Mouse (Mus musculus) adrenal gland, postnatal 25 days (tissue): ENCODE measurements around the gene Morf4l1. TPM values are rescaled to one million over a fixed set of nuclear protein-coding genes. Genes with fewer than 3 reads are reported as not detected.

Experiments used
- DNase-seq: peaks from one replicate; pipeline ENCODE4 v3.0.0; 2021; ENCODE audit warnings: mixed read lengths
- long read RNA-seq: library from polyadenylated mRNA; stranded (forward); transcript quantifications from one replicate; pipeline ENCODE4 v2.0.0, GENCODE M21; 2021
- total RNA-seq: library from RNA; stranded (reverse); gene quantifications from 2 replicates; pipeline ENCODE4 v1.2.3, GENCODE M21; 2021

Gene Morf4l1
- total RNA-seq = 307 and 354 TPM in 2 replicates
- long read RNA-seq, transcript Morf4l1-202 (12 exons, 1,824 nt) = major isoform, 139 of 189 reads
- long read RNA-seq, transcript Morf4l1-201 (13 exons, 1,882 nt) = minor isoform, 5 of 189 reads
- long read RNA-seq, partial matches to known transcripts = 38 of 189 reads
- long read RNA-seq, other reads (novel, unspliced or antisense) = 7 of 189 reads

- DNase-seq = peak; percentile 97
Observed at GRCm38 (mm10) chr9:90114567-90115307, at the start of gene Morf4l1. Gene Morf4l1, minus strand, starts transcription at chr9:90114774.

DNA sequence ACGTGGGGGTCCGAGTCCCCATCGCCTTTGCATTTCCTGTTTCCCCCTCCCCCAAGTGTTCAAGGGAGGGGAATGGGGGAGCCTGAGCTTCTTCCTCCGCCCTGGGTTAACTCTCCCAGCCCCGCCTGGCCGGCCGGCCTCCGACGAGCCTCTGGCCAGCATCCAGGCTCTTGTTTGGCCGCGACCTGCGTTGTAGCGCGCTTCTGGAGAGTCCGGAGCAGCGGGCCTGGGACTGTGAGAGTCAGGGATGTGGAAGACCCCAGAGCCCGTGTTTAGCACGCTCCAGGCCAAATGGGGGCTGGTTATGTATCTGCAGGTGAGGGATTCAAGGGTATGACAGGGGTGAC, 49.1 kb upstream of the Morf4l1 start:
- DNase-seq = peak; percentile 69

- DNase-seq = peak; percentile 46
Observed at GRCm38 (mm10) chr9:90162926-90163748, 48.6 kb upstream of the Morf4l1 start, which contains the start of gene Adamts7. Gene Adamts7, plus strand, starts transcription at chr9:90163069.

- peak; percentile 82 for DNase-seq
Observed at GRCm38 (mm10) chr9:90162243-90162925, 47.8 kb upstream of the Morf4l1 start.

DNA sequence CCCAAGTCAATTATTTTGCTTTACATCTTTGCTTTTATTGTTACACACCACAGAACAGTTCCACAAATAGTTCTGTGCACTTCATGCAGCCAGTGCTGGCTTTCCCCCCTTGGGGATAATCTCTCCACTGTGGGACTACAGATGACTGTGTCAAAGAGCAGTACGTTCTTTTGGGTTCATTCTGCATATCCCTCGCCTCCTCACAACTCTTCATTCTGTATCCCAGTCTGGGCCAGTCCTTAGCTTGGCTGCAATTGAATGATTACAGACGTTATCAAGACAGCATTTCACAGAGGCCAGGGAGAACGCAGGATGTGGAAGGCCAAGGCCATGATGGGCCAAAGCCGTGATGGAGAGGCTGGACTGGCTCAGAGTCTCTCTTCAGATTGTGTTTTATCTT, 32.3 kb upstream of the Morf4l1 start:
- DNase-seq = peak; percentile 9

DNA sequence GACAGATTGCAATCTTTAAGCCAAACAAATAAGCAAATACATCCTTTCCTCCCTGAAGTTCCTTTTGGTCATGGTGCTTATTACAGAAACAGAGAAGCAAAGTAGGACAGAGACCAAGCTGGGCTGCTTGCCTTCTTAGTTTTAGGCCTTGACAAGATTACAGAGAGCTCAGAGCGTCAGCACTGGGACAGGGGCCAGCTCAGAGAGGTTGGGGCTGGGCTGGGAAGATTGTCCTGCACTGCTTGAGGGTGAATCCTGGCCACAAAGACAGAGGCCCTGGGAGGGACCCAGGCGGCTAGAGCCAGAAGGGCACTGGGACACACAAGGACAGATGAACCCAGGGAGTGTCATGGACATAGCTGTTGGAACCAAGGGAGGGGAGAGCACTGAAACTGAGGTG, 31.2 kb upstream of the Morf4l1 start:
- peak; percentile 78 for DNase-seq

DNA sequence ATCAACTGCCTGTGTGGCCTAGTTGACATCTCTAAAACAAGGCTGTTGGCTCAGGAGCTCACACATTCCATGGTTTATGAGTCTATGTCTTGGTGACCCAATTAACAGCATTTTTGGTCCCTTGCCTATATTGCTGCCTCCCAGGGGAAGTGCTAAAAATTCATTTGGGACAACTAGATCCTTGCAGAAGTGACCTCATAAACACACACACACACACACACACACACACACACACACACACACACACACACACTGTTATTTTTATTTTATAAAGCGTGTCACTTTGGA, 22.0 kb upstream of the Morf4l1 start:
- DNase-seq = no peak

- DNase-seq = no peak
Observed at GRCm38 (mm10) chr9:90135963-90136677, 21.5 kb upstream of the Morf4l1 start.

DNA sequence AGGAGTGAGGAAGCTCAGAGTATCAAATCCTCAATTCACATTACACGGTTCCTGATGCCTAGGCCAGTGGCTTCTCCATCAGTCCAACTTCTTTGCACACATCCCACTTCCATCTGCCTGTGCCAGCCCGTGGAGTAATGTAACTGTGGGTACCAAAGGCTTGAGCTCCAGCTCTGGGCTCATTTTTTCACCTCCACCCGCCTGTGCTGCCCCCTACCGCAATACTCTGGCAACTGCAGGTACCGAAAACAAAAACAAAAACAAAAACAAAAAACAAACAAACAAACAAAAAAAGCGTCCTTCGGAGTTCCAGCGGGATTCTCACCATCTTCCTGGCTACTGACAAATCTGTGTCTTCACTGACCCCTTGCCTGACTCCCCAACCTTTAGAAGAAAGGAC, 20.9 kb upstream of the Morf4l1 start:
- DNase-seq = no peak

DNA sequence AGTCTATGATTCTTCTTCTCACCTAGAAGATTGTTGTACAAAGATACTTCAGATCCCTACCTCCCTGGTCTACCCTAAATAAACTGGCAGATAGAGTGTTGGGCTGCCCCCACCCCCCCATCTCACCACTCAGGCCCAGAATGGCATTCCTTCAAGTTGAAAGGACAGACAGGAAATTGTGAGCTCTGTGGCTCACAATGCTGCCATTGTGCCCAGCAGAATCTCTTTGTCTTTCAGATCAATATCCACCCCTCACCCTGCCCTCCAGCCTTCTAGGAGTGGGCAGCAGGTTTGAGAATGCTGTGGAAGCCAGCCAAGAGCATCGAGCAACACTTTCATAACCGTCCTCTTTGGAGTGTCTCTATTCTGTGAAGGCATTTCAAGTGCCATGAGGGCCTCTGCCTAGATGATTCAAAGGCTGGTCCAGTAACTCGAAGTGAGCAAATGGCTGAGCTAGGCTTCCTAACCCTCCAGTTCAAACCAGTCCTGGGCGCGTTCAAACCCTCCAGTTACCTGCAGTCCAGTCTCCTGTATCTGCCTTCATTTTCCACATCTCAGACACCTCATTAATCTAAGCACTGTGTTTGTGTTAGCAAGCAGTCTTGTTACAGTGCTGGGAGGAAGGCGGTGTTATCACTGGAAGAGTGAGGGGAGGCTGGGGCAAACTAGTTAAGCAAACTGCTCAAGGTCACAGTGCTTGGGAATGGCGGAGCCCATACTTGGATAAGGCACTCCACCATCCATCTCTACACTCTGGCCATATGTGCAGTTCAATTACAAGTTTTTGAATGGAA, 19.2 kb upstream of the Morf4l1 start:
- DNase-seq = no peak

- DNase-seq = no peak
Observed at GRCm38 (mm10) chr9:90128636-90129201, 14.1 kb upstream of the Morf4l1 start.

DNA sequence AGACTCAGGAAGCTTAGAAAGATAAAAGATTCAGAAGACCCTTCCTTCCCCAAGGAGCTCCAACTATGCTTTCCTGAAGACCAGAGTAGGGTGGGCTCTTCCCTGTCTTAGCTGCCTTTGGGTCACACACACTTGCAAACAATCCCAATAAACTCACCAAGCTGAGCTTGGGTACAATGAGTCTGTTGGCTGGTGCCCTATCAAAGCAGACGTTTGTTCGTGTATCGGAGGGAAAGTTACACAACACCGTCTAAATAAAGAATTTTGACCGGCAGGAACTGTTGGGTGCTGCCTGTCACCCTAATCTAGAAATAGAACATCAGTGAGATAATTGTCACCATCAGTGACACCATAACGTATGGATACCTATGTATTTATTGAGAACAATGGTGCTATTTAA, 12.6 kb upstream of the Morf4l1 start:
- DNase-seq = no peak

DNA sequence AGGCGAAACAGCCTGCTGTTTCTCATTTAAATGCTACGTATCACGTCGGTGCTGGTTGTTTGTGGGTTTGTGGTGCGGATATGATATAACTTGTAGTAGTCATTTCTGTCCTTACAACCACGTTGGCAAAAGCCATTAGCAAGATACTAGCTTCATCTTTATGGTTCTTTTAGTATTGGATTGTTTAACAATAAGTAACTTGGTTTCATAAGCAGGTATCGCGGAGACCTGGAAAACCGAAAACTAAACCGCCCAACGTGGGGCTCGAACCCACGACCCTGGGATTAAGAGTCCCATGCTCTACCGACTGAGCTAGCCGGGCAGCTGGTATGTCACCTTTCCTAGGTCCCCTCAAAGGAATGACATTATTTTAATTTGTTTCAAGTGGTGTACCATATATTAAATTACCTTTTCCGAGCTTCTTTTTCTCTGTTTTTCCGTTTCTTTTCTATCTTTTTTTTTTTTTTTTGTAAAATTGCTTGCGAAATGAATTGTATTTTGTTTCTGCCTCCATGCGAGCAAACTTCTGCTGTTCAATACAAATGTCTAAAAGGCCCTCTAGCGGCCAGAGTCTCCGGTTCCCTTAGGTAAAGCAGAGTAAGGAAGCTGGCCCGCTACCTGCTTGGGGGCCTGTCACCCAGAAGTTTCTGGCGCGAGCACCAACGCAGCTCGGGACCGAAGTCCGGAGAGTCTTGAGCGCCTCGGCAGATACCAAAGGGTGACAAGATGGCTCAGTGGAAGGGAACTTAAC, 11.9 kb upstream of the Morf4l1 start:
- peak; percentile 75 for DNase-seq

- no peak for DNase-seq
Observed at GRCm38 (mm10) chr9:90125416-90126099, 11.0 kb upstream of the Morf4l1 start.

DNA sequence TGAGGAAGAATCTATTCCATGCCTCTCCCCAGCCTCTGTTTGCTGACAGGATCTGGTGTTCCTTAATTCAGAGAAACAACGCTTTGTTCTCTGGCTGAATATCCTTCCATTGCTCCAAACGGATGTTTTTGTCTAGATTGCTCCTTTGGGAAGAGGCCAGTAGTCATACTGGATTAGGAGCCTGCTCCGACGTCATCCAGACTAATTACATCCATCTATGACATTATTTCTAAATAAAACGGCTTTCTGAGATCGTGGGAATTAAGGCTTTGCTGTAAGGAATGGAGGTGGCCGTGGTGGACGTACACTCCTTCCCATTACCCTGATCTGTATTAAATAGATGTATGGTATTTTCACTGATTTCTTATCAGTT, 10.3 kb upstream of the Morf4l1 start:
- no peak for DNase-seq

DNA sequence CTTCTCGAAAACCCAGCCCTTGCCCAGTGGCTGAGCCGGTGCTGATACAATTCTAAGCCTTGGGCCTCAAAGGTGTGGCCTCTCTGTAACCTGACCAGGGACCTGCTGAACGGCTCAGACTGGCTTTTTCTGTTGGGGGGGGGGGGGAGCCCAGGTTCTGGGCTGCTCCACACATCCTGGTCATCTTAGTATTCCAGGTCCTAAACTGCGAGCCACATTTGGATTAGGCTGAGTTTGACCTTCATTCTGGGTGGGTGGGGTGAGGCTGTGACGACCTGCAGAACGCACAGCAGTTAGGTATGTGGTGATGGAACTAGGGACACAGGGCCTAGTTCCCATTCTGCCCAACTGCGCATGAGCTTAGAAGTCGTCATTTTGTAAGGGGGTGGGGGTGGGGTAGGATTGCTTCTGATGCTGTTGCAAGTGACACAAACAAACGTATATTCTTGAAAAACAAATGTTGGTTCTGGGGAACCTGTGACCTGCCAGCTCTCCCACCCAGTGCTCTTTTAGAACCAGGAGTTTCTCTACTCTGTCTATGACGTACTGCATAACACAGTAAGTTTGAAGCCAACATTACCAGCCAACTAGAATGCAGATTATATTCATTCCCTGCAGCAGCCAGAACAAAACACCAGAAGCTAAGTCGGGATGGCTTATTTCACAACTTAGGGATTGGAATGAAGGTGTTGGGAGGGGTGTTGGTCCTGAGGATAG, 9.7 kb upstream of the Morf4l1 start:
- DNase-seq = no peak

GRCm38 (mm10) chr9:90122246-90122740, 7.7 kb upstream of the Morf4l1 start:
- DNase-seq = no peak

DNA sequence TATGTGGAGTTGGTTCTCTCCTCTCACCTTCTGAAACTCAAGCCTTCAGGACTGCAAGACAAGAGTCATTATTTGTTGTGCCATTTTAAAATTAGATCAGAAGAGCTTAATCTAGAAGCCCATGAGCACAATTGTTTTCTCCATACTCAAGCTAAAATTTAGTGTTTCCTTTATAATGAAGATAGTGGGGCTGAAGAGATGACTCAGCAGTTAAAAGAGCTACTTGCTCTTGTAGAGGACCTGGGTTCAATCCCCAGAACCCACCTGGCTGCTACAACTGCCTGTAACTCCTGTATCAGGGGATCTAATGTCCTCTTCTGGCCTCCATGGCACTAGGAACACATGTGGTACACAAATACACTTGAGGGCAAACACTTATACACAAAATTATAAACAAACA, 2.7 kb upstream of the Morf4l1 start:
- DNase-seq = no peak

- DNase-seq = no peak
Observed at GRCm38 (mm10) chr9:90115308-90115700, 730 bp upstream of the Morf4l1 start.
